Mouse (Mus musculus): Measurements from ENCODE around the gene Rfxap. TPM values are rescaled to one million over a fixed set of nuclear protein-coding genes. Genes with fewer than 3 reads are reported as not detected.
A peak's percentile ranks its signal among the peaks of the same experiment; 100 is the strongest.

Gene Rfxap
- polyA plus RNA-seq, 1 experiment from 2014 or later: 57.6 TPM

DNA sequence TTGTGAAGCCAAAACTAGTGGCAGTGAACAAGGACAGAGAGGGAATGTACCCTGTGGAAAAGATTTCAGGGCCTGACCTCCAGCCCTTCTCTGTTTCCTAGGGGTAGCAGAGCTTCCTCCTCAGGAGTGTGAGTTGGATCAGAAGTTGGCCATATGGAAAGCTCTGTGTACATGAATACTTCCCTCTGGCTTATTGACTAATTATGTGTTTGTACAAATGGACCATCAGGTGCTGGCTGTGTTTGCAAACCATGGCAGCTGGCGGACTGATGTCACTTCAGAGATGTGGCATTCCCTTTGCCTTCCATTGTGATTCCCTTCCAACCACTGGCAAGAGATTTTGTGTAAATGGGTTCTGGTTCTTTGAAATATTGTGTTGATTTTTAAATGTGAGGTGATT is 46.3 kb downstream of the Rfxap start:
- Histone ChIP-seq H3K9ac (ENCODE audit: low read length) (no peak overlapping the region), H3K4me1 (replicated peaks; ENCODE audit: control insufficient read depth, insufficient read depth, low read length) (no peaks in the 10 kb centered on the region; the same call in 1 of the 2 replicates), H3K27ac (ENCODE audit: low read depth, low read length) (no peak overlapping the region), H3K36me3 (ENCODE audit: control insufficient read depth, insufficient read depth, low read length) (no peaks in the 10 kb centered on the region), H3K9me3 (ENCODE audit: control insufficient read depth, low read length) (no peaks in the 10 kb centered on the region), H3K4me2 (ENCODE audit: low read depth, low read length, severe bottlenecking) (no peak overlapping the region), H3K4me3 (ENCODE audit: low read depth, low read length) (no peak overlapping the region), H3K27me3 (ENCODE audit: control insufficient read depth, insufficient read depth, low read length) (0 out of 2 replicates have a peak, but pooled peaks cover 2% of the 10 kb centered on the region)
- ATAC-seq (replicated peaks; ENCODE audit: low FRiP score) (no peak), DNase-seq (ENCODE audit: low spot score) (peak; percentile 7)
- 94% methylated on average over 1 of the region's 1 CpGs for WGBS

DNA sequence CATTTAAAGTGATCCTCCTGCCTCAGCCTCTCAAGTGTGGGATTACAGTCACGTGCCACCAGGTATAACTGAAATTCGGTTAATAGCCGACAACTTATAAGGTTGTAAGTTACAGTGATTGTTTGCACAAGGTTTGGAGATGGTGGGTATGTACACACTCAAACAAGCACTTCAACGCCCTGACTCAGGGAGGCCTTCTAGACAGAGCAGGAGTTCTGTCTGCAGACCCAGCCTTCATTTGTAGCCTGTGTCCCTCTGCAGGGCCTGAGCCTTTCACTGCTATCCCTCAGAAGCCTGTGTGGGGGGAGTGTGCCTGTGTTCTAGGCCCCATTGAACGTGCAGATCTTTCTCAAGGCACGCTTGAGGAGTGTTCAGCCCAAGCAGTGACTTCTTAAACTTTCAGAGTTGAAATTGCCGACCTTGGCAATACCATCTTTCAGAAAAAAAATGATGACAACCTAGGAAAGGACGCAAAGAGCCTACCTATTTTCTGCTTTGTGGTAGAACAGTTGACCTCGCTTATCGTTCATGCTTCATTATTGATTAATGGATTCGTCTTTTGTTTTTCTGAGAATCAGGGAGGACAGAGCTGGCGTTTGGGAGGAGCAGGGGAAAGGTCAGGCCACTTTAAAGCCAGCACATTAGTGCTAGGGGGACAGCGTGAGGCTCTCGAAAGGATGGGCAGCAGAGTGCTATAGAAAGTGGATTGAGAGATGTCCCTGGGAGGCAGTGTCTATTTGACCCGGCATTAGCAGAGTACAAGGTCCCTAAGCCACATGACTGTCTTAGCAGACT is 47.1 kb downstream of the Rfxap start:
- H3K9me3 ChIP-seq (ENCODE audit: control insufficient read depth, low read length): no peaks in the 10 kb centered on the region
- DNase-seq (ENCODE audit: low spot score) (peak; percentile 36), ATAC-seq (replicated peaks; ENCODE audit: low FRiP score) (no peak)
- H3K27ac ChIP-seq (ENCODE audit: low read depth, low read length): no peak overlapping the region
- H3K9ac ChIP-seq (ENCODE audit: low read length): no peak overlapping the region
- no peak overlapping the region for H3K4me2 ChIP-seq (ENCODE audit: low read depth, low read length, severe bottlenecking)
- H3K4me3 ChIP-seq (ENCODE audit: low read depth, low read length): no peak overlapping the region
- H3K4me1 ChIP-seq (replicated peaks; ENCODE audit: control insufficient read depth, insufficient read depth, low read length): peaks cover 2% of the 10 kb centered on the region; the same call in 1 of the 2 replicates
- H3K36me3 ChIP-seq (ENCODE audit: control insufficient read depth, insufficient read depth, low read length): no peaks in the 10 kb centered on the region
- H3K27me3 ChIP-seq (ENCODE audit: control insufficient read depth, insufficient read depth, low read length): peaks cover 10% of the 10 kb centered on the region
- WGBS: 74% methylated on average over 15 of the region's 15 CpGs

DNA sequence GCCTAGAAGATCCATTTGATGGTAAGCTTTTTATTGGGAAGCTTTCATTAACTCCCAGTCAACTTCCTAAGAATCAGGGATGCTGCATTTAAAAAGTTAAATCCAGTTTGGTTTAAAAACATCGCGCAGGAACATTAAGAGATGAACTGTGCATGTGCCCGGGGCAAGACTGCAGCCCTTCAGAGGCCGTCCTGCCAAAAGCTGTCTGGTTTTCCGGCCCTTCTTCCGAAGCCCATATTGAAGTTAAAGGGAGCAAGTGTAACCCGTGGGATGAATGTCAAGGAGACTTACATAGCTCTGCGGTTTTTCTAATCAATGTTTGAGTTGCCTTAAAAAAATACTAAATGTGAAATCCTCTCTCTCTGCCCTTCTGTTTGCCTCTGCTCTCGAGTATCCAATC is 48.4 kb downstream of the Rfxap start:
- WGBS: 82% methylated on average over 9 of the region's 9 CpGs
- peaks cover 18% of the 10 kb centered on the region for H3K27me3 ChIP-seq (ENCODE audit: control insufficient read depth, insufficient read depth, low read length)
- H3K9ac ChIP-seq (ENCODE audit: low read length): no peak overlapping the region
- ATAC-seq (replicated peaks; ENCODE audit: low FRiP score) (no peak), DNase-seq (ENCODE audit: low spot score) (no peak)
- H3K27ac ChIP-seq (ENCODE audit: low read depth, low read length): no peak overlapping the region
- H3K4me3 ChIP-seq (ENCODE audit: low read depth, low read length): no peak overlapping the region
- no peaks in the 10 kb centered on the region for H3K9me3 ChIP-seq (ENCODE audit: control insufficient read depth, low read length)
- H3K36me3 ChIP-seq (ENCODE audit: control insufficient read depth, insufficient read depth, low read length): no peaks in the 10 kb centered on the region
- H3K4me1 ChIP-seq (replicated peaks; ENCODE audit: control insufficient read depth, insufficient read depth, low read length): peaks cover 5% of the 10 kb centered on the region; the same call in 1 of the 2 replicates
- no peak overlapping the region for H3K4me2 ChIP-seq (ENCODE audit: low read depth, low read length, severe bottlenecking)

DNA sequence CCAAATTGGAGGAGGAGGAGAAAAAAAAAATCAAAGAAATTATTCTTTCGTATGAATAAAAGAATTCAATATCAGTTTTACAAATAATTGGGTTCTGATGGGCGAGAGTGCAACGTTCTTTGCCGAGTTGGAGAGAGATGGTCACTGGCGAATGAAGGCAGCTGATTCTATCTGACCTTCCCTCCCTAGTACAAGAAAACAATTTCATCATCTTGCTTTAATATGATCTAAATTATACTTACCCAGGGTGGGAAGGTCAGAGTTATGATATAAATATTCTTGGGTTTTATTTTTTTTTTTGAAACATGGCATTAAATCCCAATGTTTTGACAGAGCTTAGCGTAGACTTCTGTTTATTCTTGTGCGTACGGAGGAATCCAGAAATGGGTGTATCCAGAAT is 50.1 kb downstream of the Rfxap start:
- no peaks in the 10 kb centered on the region for H3K9me3 ChIP-seq (ENCODE audit: control insufficient read depth, low read length)
- H3K36me3 ChIP-seq (ENCODE audit: control insufficient read depth, insufficient read depth, low read length): no peaks in the 10 kb centered on the region; the same call in 1 of the 2 replicates
- H3K9ac ChIP-seq (ENCODE audit: low read length): no peak overlapping the region
- no peak overlapping the region for H3K27ac ChIP-seq (ENCODE audit: low read depth, low read length)
- no peak overlapping the region for H3K4me2 ChIP-seq (ENCODE audit: low read depth, low read length, severe bottlenecking)
- WGBS: 90% methylated on average over 8 of the region's 8 CpGs
- DNase-seq (ENCODE audit: low spot score) (no peak), ATAC-seq (replicated peaks; ENCODE audit: low FRiP score) (no peak)
- peaks cover 18% of the 10 kb centered on the region for H3K27me3 ChIP-seq (ENCODE audit: control insufficient read depth, insufficient read depth, low read length)
- peaks cover 5% of the 10 kb centered on the region; the same call in 1 of the 2 replicates for H3K4me1 ChIP-seq (replicated peaks; ENCODE audit: control insufficient read depth, insufficient read depth, low read length)
- no peak overlapping the region for H3K4me3 ChIP-seq (ENCODE audit: low read depth, low read length)

DNA sequence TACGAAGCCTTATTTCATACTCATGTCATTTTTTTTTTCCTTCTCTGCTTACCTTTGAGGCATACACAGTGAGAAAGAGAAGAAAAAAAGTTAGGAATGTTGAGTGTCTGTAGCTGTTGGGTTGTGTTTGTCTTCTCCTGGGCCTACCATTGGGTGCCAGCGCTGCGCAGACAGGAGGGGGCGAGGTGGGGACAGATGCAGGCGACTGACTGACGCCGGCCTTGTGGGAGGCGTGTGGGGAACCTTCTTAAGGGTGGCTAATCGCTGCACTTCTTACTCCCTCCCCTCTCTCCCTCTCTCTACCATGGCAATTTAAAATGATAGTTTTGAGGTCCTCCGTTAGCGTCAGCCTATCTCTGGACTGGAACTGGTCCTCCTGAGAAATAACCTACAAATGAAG is 51.5 kb downstream of the Rfxap start:
- Histone ChIP-seq H3K4me3 (ENCODE audit: low read depth, low read length) (peak overlapping the region; percentile 57), H3K9me3 (ENCODE audit: control insufficient read depth, low read length) (no peaks in the 10 kb centered on the region), H3K36me3 (ENCODE audit: control insufficient read depth, insufficient read depth, low read length) (no peaks in the 10 kb centered on the region; the same call in 1 of the 2 replicates), H3K27me3 (ENCODE audit: control insufficient read depth, insufficient read depth, low read length) (peaks cover 18% of the 10 kb centered on the region), H3K4me1 (replicated peaks; ENCODE audit: control insufficient read depth, insufficient read depth, low read length) (peaks cover 5% of the 10 kb centered on the region; the same call in 1 of the 2 replicates), H3K9ac (ENCODE audit: low read length) (peak overlapping the region; percentile 58), H3K27ac (ENCODE audit: low read depth, low read length) (no peak overlapping the region), H3K4me2 (ENCODE audit: low read depth, low read length, severe bottlenecking) (peak overlapping the region; percentile 100)
- DNase-seq (ENCODE audit: low spot score) (peak; percentile 49), ATAC-seq (replicated peaks; ENCODE audit: low FRiP score) (peak; percentile 20; the same call in 1 of the 2 replicates)
- 2% methylated on average over 11 of the region's 11 CpGs for WGBS

DNA sequence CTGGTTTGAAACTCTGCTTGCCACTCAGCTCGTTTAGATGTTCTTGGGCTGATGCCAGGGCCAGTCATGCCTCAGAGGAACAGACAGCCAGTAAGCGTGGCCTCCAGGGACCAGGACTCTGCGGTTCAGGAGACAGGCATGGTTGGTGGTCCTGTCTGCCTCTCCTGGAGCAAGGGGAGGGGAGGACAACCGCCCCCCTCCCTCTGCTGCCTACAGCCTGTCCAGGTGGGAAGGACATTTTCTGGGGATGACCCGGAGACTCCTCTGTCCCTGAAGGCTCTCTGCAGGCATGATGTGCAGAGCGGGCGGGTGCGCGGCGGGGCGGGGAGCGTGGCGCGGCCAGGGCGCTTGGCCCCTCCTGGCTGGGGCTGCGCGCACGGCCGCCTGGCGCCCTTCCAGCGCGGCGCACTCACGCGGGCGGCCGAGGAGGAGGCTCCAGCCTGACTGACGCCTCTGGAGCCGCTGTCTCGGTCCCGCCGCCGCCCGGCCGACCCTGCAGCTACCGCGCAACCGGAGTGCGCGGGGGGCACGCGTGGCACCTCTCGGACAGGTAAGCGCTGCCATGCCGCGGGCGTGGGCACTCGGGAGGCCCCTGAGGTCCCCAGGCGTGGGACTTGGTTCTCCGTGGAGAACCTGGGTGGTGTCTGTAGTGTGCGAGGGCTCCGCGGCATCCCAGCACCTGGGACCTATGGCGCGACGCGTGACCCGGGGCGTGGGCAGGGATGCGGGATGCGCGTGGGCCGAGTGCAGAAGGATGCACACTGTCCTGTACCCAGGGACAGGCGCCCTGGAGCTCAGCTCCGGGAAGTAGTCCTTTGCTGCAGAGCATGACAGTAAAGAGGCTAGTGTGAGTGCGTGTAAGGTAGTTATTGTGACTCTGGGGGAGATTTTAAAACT is 52.2 kb downstream of the Rfxap start, which contains the start of gene Smad9:
TSS of gene Smad9 (plus strand) at position 438 of the 897 bp plus-strand sequence.
- Histone ChIP-seq H3K4me3 (ENCODE audit: low read depth, low read length) (peak within 1 kb of the TSS; percentile 57), H3K4me1 (replicated peaks; ENCODE audit: control insufficient read depth, insufficient read depth, low read length) (peaks cover 5% of the 10 kb centered on the region; the same call in 1 of the 2 replicates), H3K36me3 (ENCODE audit: control insufficient read depth, insufficient read depth, low read length) (no peaks in the 10 kb centered on the region; the same call in 1 of the 2 replicates), H3K9me3 (ENCODE audit: control insufficient read depth, low read length) (no peaks in the 10 kb centered on the region), H3K9ac (ENCODE audit: low read length) (peak within 1 kb of the TSS; percentile 58), H3K27ac (ENCODE audit: low read depth, low read length) (no peak within 1 kb of the TSS), H3K27me3 (ENCODE audit: control insufficient read depth, insufficient read depth, low read length) (peaks cover 18% of the 10 kb centered on the region), H3K4me2 (ENCODE audit: low read depth, low read length, severe bottlenecking) (peak within 1 kb of the TSS; percentile 100)
- DNase-seq (ENCODE audit: low spot score) (peak; percentile 68), ATAC-seq (replicated peaks; ENCODE audit: low FRiP score) (peak; percentile 79)
- WGBS: under 1% methylated on average over 60 of the region's 66 CpGs

DNA sequence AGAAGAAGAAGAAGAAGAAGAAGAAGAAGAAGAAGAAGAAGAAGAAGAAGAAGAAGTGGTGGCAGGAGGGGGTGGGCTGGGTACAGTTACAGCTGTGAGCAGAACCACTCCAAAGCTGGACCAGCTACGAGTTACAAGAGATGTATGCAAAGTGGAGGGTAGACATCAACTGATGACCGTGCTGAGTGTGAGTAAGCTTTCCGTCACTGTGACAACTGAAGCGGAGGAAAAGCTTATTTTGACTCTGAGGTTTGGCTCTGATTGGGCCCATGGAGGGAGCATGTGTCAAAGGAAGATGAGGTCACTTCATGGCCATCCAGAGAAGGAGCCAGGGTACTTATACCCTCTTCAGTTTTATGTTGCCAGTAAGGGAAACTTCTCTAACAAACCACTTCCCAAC is 54.2 kb downstream of the Rfxap start:
- Histone ChIP-seq H3K27me3 (ENCODE audit: control insufficient read depth, insufficient read depth, low read length) (peaks cover 18% of the 10 kb centered on the region), H3K9ac (ENCODE audit: low read length) (no peak overlapping the region), H3K9me3 (ENCODE audit: control insufficient read depth, low read length) (no peaks in the 10 kb centered on the region), H3K4me2 (ENCODE audit: low read depth, low read length, severe bottlenecking) (no peak overlapping the region), H3K4me3 (ENCODE audit: low read depth, low read length) (no peak overlapping the region), H3K4me1 (replicated peaks; ENCODE audit: control insufficient read depth, insufficient read depth, low read length) (peaks cover 5% of the 10 kb centered on the region; the same call in 1 of the 2 replicates), H3K36me3 (ENCODE audit: control insufficient read depth, insufficient read depth, low read length) (no peaks in the 10 kb centered on the region; the same call in 1 of the 2 replicates), H3K27ac (ENCODE audit: low read depth, low read length) (no peak overlapping the region)
- DNase-seq (ENCODE audit: low spot score) (no peak), ATAC-seq (replicated peaks; ENCODE audit: low FRiP score) (no peak)
- WGBS: 80% methylated on average over 4 of the region's 4 CpGs

Measured in forebrain, embryonic 11.5 days (tissue).